Mouse (Mus musculus) G1E (cell line): ENCODE data around the gene Ggcx.

Experiments
- CTCF ChIP-seq: IDR thresholded peaks from 2 replicates; pipeline ENCODE4 v1.5.1; 2012; ENCODE audit warnings: low read depth, low read length, inconsistent platforms, mixed read lengths
- GATA1 ChIP-seq: IDR thresholded peaks from 2 replicates; pipeline ENCODE4 v1.6.1; 2012; ENCODE audit warnings: borderline replicate concordance, low read length, inconsistent platforms, mixed read lengths
- GATA2 ChIP-seq: IDR thresholded peaks from 2 replicates; pipeline ENCODE4 v1.6.1; 2012; ENCODE audit warnings: low read depth, low read length, inconsistent platforms, borderline replicate concordance
- POLR2AphosphoS5 ChIP-seq: IDR thresholded peaks from 2 replicates; pipeline ENCODE4 v1.6.1; 2012; ENCODE audit warnings: low read depth, low read length, inconsistent platforms; ENCODE audit not compliant: insufficient replicate concordance
- TAL1 ChIP-seq: conservative IDR thresholded peaks from 2 replicates; pipeline ENCODE4 v1.6.1; 2012; ENCODE audit warnings: low read depth, low read length, inconsistent platforms, mixed read lengths

GRCm38 (mm10) chr6:72438862-72439354, 24.8 kb downstream of the Ggcx start:
- TF ChIP-seq CTCF (no peak), GATA1 (no peak), POLR2AphosphoS5 (no peak; the same call in 1 of the 2 replicates), TAL1 (no peak), GATA2 (no peak)
